Mouse (Mus musculus) kidney, adult 2 months (tissue): ENCODE results near the gene Tsr2.

Experiments
- CTCF ChIP-seq: fragments of 200-500 bp; conservative IDR thresholded peaks from 2 replicates; pipeline ENCODE4 v1.5.1; 2011; ENCODE audit warnings: low read depth, mild to moderate bottlenecking, control low read depth, low read length, moderate library complexity, mixed read lengths; ENCODE audit not compliant: insufficient read depth, insufficient read length
- POLR2A ChIP-seq: fragments of 200-500 bp; IDR thresholded peaks from one replicate; pipeline ENCODE4 v1.6.1; 2011; ENCODE audit warnings: low read depth, low read length, control low read depth

- TF ChIP-seq POLR2A (no peak), CTCF (no peak)
Measured at GRCm38 (mm10) chrX:151049661-151050215, 46.6 kb downstream of the Tsr2 start.
